Mouse (Mus musculus) gastrocnemius, adult 18-20 months (tissue): Measurements from ENCODE around the gene Cacna1e. TPM values are rescaled to one million over a fixed set of nuclear protein-coding genes. Genes with fewer than 3 reads are reported as not detected.

Experiments used
- DNase-seq: peaks from one replicate; pipeline ENCODE4 v3.0.0; 2021; ENCODE audit warnings: low spot score
- total RNA-seq, 2 experiments: library from RNA; stranded (reverse); gene quantifications; 2 replicates each; pipeline ENCODE4 v1.2.3; 2021

The Cacna1e gene
- total RNA-seq, 2 experiments from 2014 or later = 0.05 to 0.07 TPM

GRCm38 (mm10) chr1:154786243-154786669 is 98.0 kb downstream of the Cacna1e start:
- DNase-seq = peak; percentile 82

DNA sequence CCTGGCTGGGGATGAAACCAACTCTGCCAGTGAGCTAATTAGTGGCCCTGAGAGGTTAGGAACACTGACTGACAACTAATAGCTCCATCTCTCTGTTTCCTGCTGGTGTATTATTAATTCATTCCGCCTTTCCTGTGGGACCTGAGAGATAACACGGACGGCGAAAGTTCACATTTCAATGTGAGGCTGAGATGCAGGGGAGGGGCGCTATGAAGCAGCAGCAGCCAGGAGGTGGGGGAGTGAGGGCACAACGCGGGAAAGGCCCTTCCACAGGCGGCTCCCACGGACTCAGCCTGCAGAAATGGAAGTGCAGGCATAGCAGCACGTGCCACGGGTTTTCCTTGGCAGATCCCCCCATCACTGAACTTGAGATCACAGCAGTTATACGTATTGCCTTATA is 99.4 kb downstream of the Cacna1e start:
- no peak for DNase-seq

GRCm38 (mm10) chr1:154783521-154783920 is 100.8 kb downstream of the Cacna1e start:
- DNase-seq = no peak

DNA sequence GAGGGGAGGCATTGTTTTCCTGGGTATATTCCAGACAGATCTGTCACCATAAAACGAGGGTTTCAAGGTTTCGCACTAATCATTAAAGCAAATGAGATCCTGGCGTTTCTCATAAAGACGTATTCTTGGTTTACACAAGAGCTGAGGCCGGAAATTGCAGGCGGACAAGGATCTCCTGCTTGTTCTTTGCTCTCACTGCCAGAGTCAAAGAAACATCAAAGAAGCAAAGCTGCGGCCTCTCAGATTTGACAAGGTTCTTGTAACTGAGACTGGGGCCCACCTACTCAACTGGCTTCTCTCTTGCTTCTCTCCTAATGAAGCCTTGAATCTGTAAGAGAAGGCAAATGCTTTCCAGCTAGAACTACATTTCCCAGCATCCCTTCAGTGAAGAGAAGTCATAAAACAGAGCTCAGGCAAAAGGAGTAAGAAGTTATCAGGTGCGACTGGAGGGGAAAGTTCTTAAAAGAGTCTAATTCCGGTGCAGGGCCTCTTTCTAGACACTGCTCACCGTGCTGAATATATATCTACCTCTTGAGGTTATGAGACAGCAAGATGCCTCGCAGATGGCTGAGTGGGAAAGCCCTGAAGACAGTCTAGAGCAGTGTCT is 104.3 kb downstream of the Cacna1e start:
- DNase-seq = no peak

DNA sequence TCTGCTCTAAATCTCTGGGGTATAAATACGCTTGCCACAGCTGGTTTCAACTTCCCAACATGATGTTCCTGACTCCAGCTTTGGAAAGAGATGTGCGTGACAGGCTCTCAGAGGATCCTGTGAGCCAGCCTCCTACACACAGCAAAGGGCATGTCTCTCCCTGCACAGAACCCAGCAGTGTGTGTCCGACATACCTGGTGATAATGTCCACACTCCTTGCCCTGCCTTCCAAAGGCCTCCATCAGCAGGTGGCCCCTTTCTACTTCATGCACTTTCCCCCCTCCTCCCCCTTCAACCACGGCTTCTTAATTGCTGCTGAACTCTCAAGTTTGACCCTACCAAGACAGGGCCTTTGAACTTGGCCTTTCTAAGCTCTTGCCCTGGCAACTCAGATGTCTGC is 108.0 kb downstream of the Cacna1e start:
- no peak for DNase-seq

- no peak for DNase-seq
Measured at GRCm38 (mm10) chr1:154774468-154774867, 109.8 kb downstream of the Cacna1e start.

GRCm38 (mm10) chr1:154771111-154771510 is 113.2 kb downstream of the Cacna1e start:
- DNase-seq = no peak

- DNase-seq = no peak
Measured at GRCm38 (mm10) chr1:154770542-154770941, 113.8 kb downstream of the Cacna1e start.

DNA sequence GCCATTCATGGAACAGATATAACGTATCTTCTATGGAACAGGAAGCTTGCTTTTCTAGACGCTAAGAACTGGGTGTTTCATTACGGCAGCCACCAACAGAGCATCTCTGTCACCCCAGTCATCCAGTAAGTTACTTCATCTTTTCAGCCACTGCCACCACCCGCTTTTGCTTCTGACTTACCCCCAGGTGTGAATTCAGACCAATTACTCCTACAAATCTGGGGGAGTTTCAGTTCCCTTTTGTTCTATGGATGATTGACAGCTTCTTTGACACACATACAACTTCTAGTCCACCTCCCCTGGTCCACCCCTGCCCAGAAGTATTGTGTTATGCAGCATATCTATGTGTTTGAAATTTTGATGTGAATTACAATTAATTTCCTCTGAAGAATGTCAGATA is 121.2 kb downstream of the Cacna1e start:
- no peak for DNase-seq

DNA sequence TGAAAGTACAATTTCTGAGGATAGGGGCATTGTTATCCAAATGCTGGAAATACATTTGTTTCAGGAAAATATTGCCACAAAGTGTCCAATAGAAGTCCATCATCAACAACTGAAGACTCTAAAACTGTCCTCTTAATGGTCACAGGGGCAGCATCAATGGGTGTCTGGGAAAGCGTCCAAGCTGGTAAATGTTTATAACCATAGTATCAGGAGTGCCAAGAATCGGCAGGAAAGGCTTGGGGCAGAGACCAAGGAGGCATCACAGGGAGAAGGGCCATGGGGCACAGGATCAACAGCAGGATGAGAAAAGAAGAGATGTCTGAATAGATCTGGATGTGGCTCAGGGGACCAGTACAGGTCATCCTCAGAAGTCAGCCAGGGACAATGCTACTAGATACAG is 132.2 kb downstream of the Cacna1e start:
- no peak for DNase-seq

GRCm38 (mm10) chr1:154748531-154748930 is 135.8 kb downstream of the Cacna1e start:
- no peak for DNase-seq

GRCm38 (mm10) chr1:154745241-154745640 is 139.1 kb downstream of the Cacna1e start:
- no peak for DNase-seq

DNA sequence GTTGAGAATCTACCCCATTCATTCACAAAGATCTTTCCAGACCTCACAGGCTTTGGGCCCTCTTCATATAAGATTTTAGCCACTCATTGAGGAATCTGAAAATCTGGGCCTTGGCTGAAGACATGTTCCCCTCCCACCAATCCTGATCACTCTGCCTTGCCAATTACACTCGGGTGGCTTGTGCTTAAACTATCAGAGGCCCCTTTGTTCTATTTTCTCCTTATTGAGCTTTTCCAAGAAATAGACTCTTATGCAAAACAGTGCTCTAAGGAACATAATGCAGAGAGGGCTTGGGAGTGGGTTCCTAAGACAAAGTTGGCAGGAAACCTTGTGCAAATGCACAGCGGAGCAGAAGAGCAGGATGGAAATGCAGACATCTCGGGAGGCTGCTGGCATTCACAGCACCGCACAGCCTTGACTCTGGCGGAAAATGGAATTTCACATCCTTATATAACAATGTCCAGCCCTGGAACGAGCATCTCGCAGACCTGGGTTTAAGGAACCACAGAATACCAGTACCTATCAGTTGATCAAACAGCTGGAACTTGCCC is 153.8 kb downstream of the Cacna1e start:
- DNase-seq = no peak

DNA sequence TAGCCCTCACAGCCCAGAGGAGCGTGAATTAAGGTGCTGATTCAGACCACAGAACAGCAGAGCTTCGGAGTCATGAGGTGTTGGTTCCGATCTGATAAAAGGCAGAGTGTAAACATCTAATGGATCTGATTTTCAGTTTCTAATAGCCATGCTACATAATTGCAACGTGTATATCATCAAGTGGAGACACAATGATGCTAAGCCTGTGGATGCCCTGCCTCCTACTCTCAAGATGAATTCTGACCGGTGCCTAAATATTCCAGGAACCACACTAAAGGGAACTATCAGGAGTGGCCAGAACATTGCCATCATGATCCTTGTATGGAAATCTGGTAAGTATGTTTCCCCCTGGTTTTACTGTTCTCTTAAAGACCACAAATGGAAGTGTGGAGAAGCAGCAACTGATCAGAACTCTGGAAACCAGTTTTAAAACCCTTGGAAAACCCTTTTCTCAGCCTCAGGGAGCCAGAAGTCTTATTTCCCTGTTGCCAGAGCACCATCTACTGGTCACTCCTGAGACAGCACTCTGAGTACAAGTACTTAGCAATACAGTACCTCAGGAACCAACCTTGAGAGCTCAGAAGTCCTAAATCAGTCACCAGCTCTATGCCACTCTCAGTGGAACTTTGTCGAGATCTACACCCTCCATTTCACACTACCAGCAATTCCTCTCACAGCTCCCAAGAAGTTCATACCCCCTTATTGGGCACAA is 154.9 kb downstream of the Cacna1e start:
- DNase-seq = peak; percentile 67

DNA sequence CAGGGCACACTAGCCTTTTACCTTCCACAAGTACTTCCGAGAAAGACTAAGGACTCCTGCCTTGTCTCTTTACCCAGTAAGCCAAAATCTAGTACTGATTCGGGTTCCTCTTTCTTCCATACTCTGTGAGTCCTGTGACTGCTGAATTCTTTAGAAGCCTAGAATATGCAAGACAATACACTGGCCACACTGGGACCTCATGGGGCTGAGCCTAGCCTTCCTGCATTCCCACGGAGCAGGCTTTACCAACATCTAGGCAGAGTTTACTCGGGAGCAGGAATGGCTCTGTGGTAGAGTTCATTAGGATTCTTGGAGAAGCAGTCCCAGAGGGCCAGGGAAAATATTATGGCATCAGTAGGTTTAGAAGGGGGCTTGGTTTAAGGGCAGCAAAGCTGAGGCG is 155.6 kb downstream of the Cacna1e start:
- DNase-seq = no peak

GRCm38 (mm10) chr1:154727696-154728095 is 156.6 kb downstream of the Cacna1e start:
- DNase-seq = no peak

DNA sequence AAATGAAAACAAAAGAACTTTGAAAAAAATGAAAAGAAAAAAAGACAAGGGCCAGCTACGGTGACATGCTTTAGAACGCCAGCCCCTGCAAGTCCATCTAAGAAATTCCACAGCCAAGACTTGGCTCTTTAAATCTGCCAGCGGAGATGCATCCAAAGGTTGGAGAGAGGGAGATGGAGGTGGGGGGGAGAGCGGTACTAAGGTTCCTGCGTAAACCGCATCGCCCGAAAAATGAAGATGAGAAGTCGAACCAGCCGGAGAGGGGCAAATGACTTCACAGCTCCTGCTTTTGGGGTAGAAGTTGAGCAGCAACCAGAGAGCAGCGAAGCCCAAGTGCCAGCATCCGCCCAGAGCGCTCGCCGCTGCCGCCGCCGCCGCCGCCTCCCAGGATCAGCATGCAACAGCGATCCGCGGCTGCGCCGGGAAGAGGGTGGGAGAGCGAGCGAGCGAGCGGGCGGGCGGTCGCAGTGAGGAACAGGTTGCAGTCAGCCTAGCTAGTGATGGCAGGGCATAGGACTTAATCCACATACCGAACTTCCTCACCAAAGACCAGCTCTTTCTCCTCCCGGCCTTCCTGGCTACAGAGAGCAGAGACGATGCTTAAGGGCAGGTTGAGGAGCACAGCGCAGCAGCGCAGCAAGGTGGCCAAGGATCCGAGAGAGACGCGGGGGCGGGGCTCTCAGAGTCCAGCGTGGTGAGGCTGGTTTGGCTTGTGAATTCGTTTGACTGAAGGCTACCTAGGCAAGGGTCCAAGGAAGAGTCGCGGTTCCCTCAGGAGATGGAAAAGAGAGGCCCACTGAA is 157.7 kb downstream of the Cacna1e start:
- DNase-seq = no peak

DNA sequence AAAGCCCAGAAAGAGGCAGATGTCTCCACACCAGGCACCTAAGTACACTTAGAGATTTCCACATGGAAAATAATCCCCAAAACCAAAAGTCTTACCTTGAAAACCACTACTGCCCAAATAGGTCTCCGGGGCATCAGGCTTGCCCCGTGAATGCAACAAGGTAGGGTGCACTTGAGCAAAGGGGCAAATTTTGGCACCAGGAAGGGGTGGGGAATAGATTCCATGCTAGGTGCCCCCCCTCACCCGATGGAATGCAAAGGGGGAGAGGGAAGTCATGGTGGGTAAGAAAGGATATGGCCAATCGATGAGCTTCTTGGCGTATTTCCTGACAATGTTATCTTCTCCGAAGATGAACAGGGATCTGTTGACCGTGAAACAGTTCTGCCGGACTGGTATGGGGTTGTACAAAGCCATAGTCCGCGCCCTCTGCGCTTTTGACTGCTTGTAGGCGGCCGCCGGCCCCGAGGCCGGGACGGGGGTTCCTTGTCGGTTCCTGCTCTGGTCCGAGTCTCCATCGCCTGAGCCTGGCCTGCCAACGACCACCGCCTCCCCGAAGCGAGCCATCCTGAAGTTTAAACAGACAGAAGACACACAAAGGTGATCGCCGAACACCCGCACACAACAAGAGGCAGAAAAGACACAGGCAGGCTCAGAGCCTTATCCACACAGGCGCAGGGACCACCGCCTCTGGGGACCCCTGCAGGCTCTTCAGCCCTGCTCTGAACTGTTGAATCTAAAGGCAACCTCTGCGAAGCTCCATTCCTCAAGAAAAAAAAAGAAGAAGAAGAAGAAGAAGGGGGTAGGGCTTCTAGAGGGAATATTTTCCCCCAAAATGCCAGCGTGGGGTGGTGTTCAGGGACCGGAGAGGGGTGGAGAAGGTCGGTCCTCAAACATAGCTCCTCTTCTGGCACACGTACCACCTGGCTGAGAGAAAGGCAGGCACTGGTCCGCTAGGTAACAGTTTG is 158.7 kb downstream of the Cacna1e start:
- DNase-seq = no peak

DNA sequence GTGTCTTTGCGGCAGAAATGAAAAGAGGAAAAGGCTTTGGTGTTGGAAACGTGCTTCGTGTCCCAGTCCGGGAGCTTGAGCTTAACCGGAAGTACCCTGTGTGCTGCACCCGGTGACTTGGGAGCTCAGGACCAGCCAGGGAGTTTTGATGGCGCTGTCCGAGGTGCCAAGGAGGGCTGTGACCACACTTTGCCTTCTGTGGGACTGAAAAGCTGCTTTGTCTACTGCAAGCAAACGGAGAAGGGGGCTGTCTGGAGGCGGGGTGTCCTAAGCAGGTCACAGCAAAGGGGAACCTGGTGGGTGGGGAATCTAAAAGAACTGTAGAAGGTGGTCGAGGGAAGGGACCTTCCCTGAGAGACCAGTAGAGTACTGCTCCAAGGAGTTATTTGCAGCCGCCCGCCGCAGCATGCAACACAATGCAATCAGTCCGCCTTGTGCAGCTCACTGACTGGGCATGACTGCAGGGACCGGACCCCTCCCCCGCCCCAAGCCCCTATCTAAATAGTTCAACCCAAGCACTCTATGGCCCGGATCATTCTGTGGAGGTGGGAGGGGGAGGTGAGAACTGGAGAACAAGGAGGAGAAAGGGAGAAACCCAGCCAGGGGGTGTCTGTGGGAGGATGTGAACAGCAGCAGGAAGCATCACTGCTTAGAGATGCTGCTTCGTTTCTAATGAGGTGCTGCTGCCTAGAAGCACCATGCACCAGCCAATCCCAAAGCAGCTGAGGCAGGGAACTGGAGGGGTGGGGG is 160.6 kb downstream of the Cacna1e start:
- no peak for DNase-seq

DNA sequence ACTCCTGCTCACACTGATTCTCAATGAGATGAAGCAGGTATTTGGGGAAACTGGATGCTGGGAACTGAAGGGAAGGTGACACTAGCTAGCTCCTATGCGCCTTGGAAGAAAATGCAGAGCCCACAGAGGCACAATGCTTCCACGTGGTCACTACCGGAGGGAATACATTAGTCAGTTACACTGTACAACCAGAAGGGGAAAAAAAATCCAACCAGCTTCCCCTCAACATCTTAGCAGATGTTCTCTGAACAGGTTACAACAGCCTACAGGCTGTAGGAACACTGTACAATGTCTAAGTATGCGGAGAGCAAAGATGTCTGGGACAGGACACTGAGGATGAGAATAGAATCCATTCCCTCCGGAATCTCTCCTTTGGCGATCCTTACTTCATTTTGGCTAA is 161.2 kb downstream of the Cacna1e start:
- DNase-seq = no peak
